Mouse (Mus musculus) heart, adult 8-10 months (tissue): Measurements from ENCODE around the gene Sh3gl3. TPM values are rescaled to one million over a fixed set of nuclear protein-coding genes. Genes with fewer than 3 reads are reported as not detected.

Experiments
- DNase-seq: peaks from one replicate; pipeline ENCODE4 v3.0.0; 2022; ENCODE audit warnings: low spot score
- total RNA-seq, 4 experiments: library from RNA; stranded (reverse); gene quantifications; 2 replicates each; pipeline ENCODE4 v1.2.4; 2022

Gene Sh3gl3
- total RNA-seq, result under 1 TPM; 0.32 to 0.73 (median 0.44) TPM

GRCm38 (mm10) chr7:82173540-82173939, at the start of gene Sh3gl3:
TSS of gene Sh3gl3 (plus strand) at chr7:82173840.
- DNase-seq, result no peak

GRCm38 (mm10) chr7:82138196-82138595, 35.4 kb upstream of the Sh3gl3 start:
- DNase-seq, result no peak

GRCm38 (mm10) chr7:82147151-82147550, 26.5 kb upstream of the Sh3gl3 start:
- no peak for DNase-seq

GRCm38 (mm10) chr7:82164681-82165080, 9.0 kb upstream of the Sh3gl3 start:
- DNase-seq, result no peak

- DNase-seq, result peak; percentile 58
Observed at GRCm38 (mm10) chr7:82174571-82175326, 1.1 kb downstream of the Sh3gl3 start.

GRCm38 (mm10) chr7:82175327-82175721, 1.7 kb downstream of the Sh3gl3 start:
- no peak for DNase-seq

- no peak for DNase-seq
Observed at GRCm38 (mm10) chr7:82176192-82176591, 2.6 kb downstream of the Sh3gl3 start.

GRCm38 (mm10) chr7:82177336-82177735, 3.7 kb downstream of the Sh3gl3 start:
- DNase-seq, result no peak

- DNase-seq, result no peak
Observed at GRCm38 (mm10) chr7:82180919-82181318, 7.3 kb downstream of the Sh3gl3 start.

GRCm38 (mm10) chr7:82182781-82183180, 9.1 kb downstream of the Sh3gl3 start:
- DNase-seq, result no peak

- no peak for DNase-seq
Observed at GRCm38 (mm10) chr7:82191604-82192003, 18.0 kb downstream of the Sh3gl3 start.

- no peak for DNase-seq
Observed at GRCm38 (mm10) chr7:82192512-82192911, 18.9 kb downstream of the Sh3gl3 start.

- no peak for DNase-seq
Observed at GRCm38 (mm10) chr7:82203111-82203510, 29.5 kb downstream of the Sh3gl3 start.

- DNase-seq, result no peak
Observed at GRCm38 (mm10) chr7:82204014-82204784, 30.6 kb downstream of the Sh3gl3 start.

- DNase-seq, result no peak
Observed at GRCm38 (mm10) chr7:82204975-82205374, 31.3 kb downstream of the Sh3gl3 start.

- peak; percentile 24 for DNase-seq
Observed at GRCm38 (mm10) chr7:82206787-82207186, 33.1 kb downstream of the Sh3gl3 start.

GRCm38 (mm10) chr7:82221380-82221933, 47.8 kb downstream of the Sh3gl3 start:
- no peak for DNase-seq

- DNase-seq, result no peak
Observed at GRCm38 (mm10) chr7:82223906-82224846, 50.5 kb downstream of the Sh3gl3 start.

GRCm38 (mm10) chr7:82233201-82233600, 59.6 kb downstream of the Sh3gl3 start:
- DNase-seq, result no peak

GRCm38 (mm10) chr7:82234010-82234897, 60.6 kb downstream of the Sh3gl3 start:
- no peak for DNase-seq
